Mouse (Mus musculus) midbrain, postnatal 0 days (tissue): Measurements from ENCODE around the gene Echdc3. TPM values are rescaled to one million over a fixed set of nuclear protein-coding genes. Genes with fewer than 3 reads are reported as not detected.

Experiments
- ATAC-seq: fragments of 200-750 bp; cut with Nextera tagmentation; 2 replicates; pipeline ENCODE4 v1.8.0; 2017; ENCODE audit warnings: moderate number of reproducible peaks, mild to moderate bottlenecking, moderate TSS enrichment, moderate library complexity; ENCODE audit not compliant: low FRiP score
- DNase-seq: peaks from one replicate; pipeline ENCODE4 v3.0.0-alpha.2; 2015; ENCODE audit warnings: low spot score
- H3K27ac ChIP-seq: fragments of 300-500 bp; sonication (generic); 2 replicates; pipeline ENCODE4 v1.5.1; 2014; ENCODE audit warnings: low read depth, mild to moderate bottlenecking, low read length, mixed read lengths
- H3K27me3 ChIP-seq: fragments of 300-500 bp; sonication (generic); 2 replicates; pipeline ENCODE4 v1.6.1; 2014; ENCODE audit warnings: low read length, control low read depth, mixed read lengths; ENCODE audit not compliant: insufficient read depth
- H3K36me3 ChIP-seq: fragments of 300-500 bp; sonication (generic); 2 replicates; pipeline ENCODE4 v1.6.1; 2014; ENCODE audit warnings: low read length, control low read depth, mixed read lengths; ENCODE audit not compliant: insufficient read depth
- H3K4me1 ChIP-seq: fragments of 300-500 bp; sonication (generic); 2 replicates; pipeline ENCODE4 v1.6.1; 2014; ENCODE audit warnings: mild to moderate bottlenecking, control low read depth, antibody characterized with exemption, low read length, mixed read lengths; ENCODE audit not compliant: insufficient read depth
- H3K4me2 ChIP-seq: fragments of 300-500 bp; sonication (generic); 2 replicates; pipeline ENCODE4 v1.6.1; 2014; ENCODE audit warnings: low read depth, mild to moderate bottlenecking, low read length, mixed read lengths; ENCODE audit not compliant: poor library complexity, severe bottlenecking
- H3K4me3 ChIP-seq: fragments of 300-500 bp; sonication (generic); 2 replicates; pipeline ENCODE4 v1.5.1; 2014; ENCODE audit warnings: low read depth, mild to moderate bottlenecking, low read length, moderate library complexity
- H3K9ac ChIP-seq: fragments of 300-500 bp; sonication (generic); replicated peaks from 2 replicates; pipeline ENCODE4 v1.6.1; 2014; ENCODE audit warnings: mild to moderate bottlenecking, low read length, moderate library complexity, mixed read lengths; ENCODE audit not compliant: poor library complexity, severe bottlenecking
- H3K9me3 ChIP-seq: fragments of 300-500 bp; sonication (generic); 2 replicates; pipeline ENCODE4 v1.6.1; 2016; ENCODE audit warnings: low read length, control low read depth
- CTCF ChIP-seq: IDR thresholded peaks from 2 replicates; pipeline ENCODE4 v1.5.1; 2016; ENCODE audit warnings: antibody characterized with exemption, mild to moderate bottlenecking
- WGBS: fragments of 180-500 bp; shearing (Covaris S2); extraction: QIAGEN DNeasy Blood & Tissue Kit; methylation state at CpG from one replicate; pipeline ENCODE4 v1.1.7; 2014; 5-methylcytosine and 5-hydroxymethylcytosine counted together
- polyA plus RNA-seq: library from polyadenylated mRNA; unstranded; fragments of >200 nt; fragmentation: Nextera tagmentation; extraction: Ambion mirVana; gene quantifications from 2 replicates; pipeline ENCODE4 v1.2.1, GENCODE M21; 2015
- total RNA-seq: library from RNA; depleted of rRNA; stranded (reverse); fragments of >200 nt; gene quantifications from 2 replicates; pipeline ENCODE4 v1.2.3, GENCODE M21; 2014

The Echdc3 gene
- total and polyA plus RNA-seq, 2 experiments from 2014 or later: 1.0 to 1.5 TPM

GRCm38 (mm10) chr2:6240072-6240471 is 27.2 kb upstream of the Echdc3 start:
- peak; percentile 14 for DNase-seq

GRCm38 (mm10) chr2:6239333-6239732 is 26.5 kb upstream of the Echdc3 start:
- DNase-seq (no peak), ATAC-seq (no peak)
- Histone ChIP-seq H3K4me3 (no peak overlapping the region), H3K4me2 (no peak overlapping the region), H3K36me3 (no peaks in the 10 kb centered on the region), H3K27ac (no peak overlapping the region), H3K4me1 (peaks cover 3% of the 10 kb centered on the region; the same call in 1 of the 2 replicates), H3K9me3 (no peaks in the 10 kb centered on the region), H3K9ac (no peak overlapping the region), H3K27me3 (no peaks in the 10 kb centered on the region)
- 73% methylated on average over 4 of the region's 4 CpGs for WGBS
- TF ChIP-seq CTCF: no peak

More at GRCm38 (mm10) chr2:6240072-6240471, 27.2 kb upstream of the Echdc3 start:
- no peak for TF ChIP-seq CTCF
- Histone ChIP-seq H3K36me3 (no peaks in the 10 kb centered on the region), H3K4me1 (no peaks in the 10 kb centered on the region), H3K27me3 (no peaks in the 10 kb centered on the region), H3K4me3 (no peak overlapping the region), H3K9me3 (no peaks in the 10 kb centered on the region), H3K9ac (no peak overlapping the region), H3K27ac (no peak overlapping the region), H3K4me2 (no peak overlapping the region)
- 0 out of 2 replicates have a peak, but pooled peaks have one; percentile 56 for ATAC-seq
- 57% methylated on average over 1 of the region's 1 CpGs for WGBS

GRCm38 (mm10) chr2:6238679-6239078 is 25.8 kb upstream of the Echdc3 start:
- H3K9ac ChIP-seq: no peak overlapping the region
- WGBS: 75% methylated on average over 2 of the region's 2 CpGs
- H3K27ac ChIP-seq: no peak overlapping the region
- no peak for TF ChIP-seq CTCF
- H3K4me3 ChIP-seq: no peak overlapping the region
- no peaks in the 10 kb centered on the region for H3K36me3 ChIP-seq
- no peak for DNase-seq
- H3K4me1 ChIP-seq: peaks cover 3% of the 10 kb centered on the region; the same call in 1 of the 2 replicates
- H3K9me3 ChIP-seq: no peaks in the 10 kb centered on the region
- no peak overlapping the region for H3K4me2 ChIP-seq
- no peak for ATAC-seq
- H3K27me3 ChIP-seq: no peaks in the 10 kb centered on the region

DNA sequence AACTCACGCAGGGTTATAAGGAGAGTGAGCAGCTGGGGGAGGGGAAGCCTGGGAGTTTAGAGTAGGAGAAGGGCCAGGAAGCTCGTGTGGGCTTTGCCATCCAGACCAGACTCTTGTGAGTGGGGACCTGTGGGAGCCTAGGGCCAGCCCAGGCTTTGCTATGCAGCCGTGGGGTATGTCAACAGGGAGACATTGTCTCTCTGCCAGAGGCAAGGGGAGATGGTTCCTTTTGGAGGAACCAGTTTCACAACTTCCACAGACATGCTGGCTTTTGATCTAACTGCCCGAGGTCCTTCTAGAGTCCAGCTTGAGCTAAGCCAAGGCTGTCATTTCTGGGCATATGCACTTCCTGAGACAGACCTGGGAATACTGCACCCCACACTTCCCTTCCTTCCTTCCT is 25.4 kb upstream of the Echdc3 start:
- no peak overlapping the region for H3K4me3 ChIP-seq
- no peaks in the 10 kb centered on the region for H3K9me3 ChIP-seq
- H3K27me3 ChIP-seq: no peaks in the 10 kb centered on the region
- H3K4me1 ChIP-seq: peaks cover 3% of the 10 kb centered on the region; the same call in 1 of the 2 replicates
- H3K4me2 ChIP-seq: no peak overlapping the region
- H3K27ac ChIP-seq: no peak overlapping the region
- DNase-seq (no peak), ATAC-seq (no peak)
- TF ChIP-seq CTCF: no peak
- no peak overlapping the region for H3K9ac ChIP-seq
- no peaks in the 10 kb centered on the region for H3K36me3 ChIP-seq
- 58% methylated on average over 4 of the region's 4 CpGs for WGBS

GRCm38 (mm10) chr2:6233353-6233752 is 20.5 kb upstream of the Echdc3 start:
- H3K4me2 ChIP-seq: no peak overlapping the region
- H3K4me3 ChIP-seq: no peak overlapping the region
- no peaks in the 10 kb centered on the region for H3K27me3 ChIP-seq
- no peaks in the 10 kb centered on the region for H3K36me3 ChIP-seq
- peaks cover 3% of the 10 kb centered on the region; the same call in 1 of the 2 replicates for H3K4me1 ChIP-seq
- H3K9ac ChIP-seq: no peak overlapping the region
- H3K9me3 ChIP-seq: no peaks in the 10 kb centered on the region
- WGBS: 64% methylated on average over 6 of the region's 6 CpGs
- ATAC-seq (no peak), DNase-seq (no peak)
- H3K27ac ChIP-seq: no peak overlapping the region
- TF ChIP-seq CTCF: no peak

GRCm38 (mm10) chr2:6232755-6233154 is 19.9 kb upstream of the Echdc3 start:
- ATAC-seq (no peak), DNase-seq (no peak)
- Histone ChIP-seq H3K27ac (no peak overlapping the region), H3K4me2 (no peak overlapping the region), H3K9ac (no peak overlapping the region), H3K27me3 (no peaks in the 10 kb centered on the region), H3K4me3 (no peak overlapping the region), H3K9me3 (no peaks in the 10 kb centered on the region), H3K4me1 (peaks cover 3% of the 10 kb centered on the region; the same call in 1 of the 2 replicates), H3K36me3 (no peaks in the 10 kb centered on the region)
- TF ChIP-seq CTCF: no peak
- WGBS: 76% methylated on average over 7 of the region's 7 CpGs
